ENCODE assay signal across 8 mouse cellular contexts in genomic region chr3:31603237-31603636, GRCm38 (mm10).
A peak's percentile ranks its signal among the peaks of the same experiment; 100 is the strongest.
DNase-seq lines count a peak whose midpoint lies in the region; ATAC-seq and TF ChIP-seq lines count a peak whose summit lies in the region.

No protein-coding gene starts in this region.

- no peaks in the 10 kb centered on the region for H3K9me3 ChIP-seq in ES-E14 (ENCODE audit: control insufficient read depth, insufficient read depth, low read depth, low read length)

- no peak overlapping the region for H3K4me3 ChIP-seq in ES-E14 (ENCODE audit: insufficient read depth in 1 of 2, low read depth in 1 of 2, low read length in 2 of 2, poor library complexity in 1 of 2, severe bottlenecking in 1 of 2)

- H3K36me3 ChIP-seq in ES-E14 (ENCODE audit: control insufficient read depth, insufficient read depth, low read length, poor library complexity, severe bottlenecking): no peaks in the 10 kb centered on the region

- peak; percentile 48 for DNase-seq in ES-E14 (ENCODE audit: low read depth, low spot score)
- peak; percentile 55 to 87 for DNase-seq in adrenal gland, adult (ENCODE audit: inconsistent age in 2 of 2, low spot score in 1 of 2)
- DNase-seq in embryo, embryonic 10 days (ENCODE audit: low spot score): peak; percentile 88
- DNase-seq in gastrocnemius, postnatal 4 days (ENCODE audit: low spot score in 2 of 2): peak; percentile 46 to 72
- DNase-seq in layer of hippocampus, adult 9-11 months: peak; percentile 25
- peak; percentile 77 for DNase-seq in lung, postnatal 36 days
- peak; percentile 94 for DNase-seq in right cerebral cortex, postnatal 4 days

- H3K27ac ChIP-seq in ES-E14 (ENCODE audit: insufficient read depth, low read depth, low read length, poor library complexity, severe bottlenecking): no peak overlapping the region

- no peaks in the 10 kb centered on the region for H3K4me1 ChIP-seq in ES-E14 (ENCODE audit: control insufficient read depth in 2 of 2, insufficient read depth in 2 of 2, low read length in 2 of 2, poor library complexity in 1 of 2)

- ATAC-seq in erythroid progenitor cell, adult 5-6 weeks (replicated peaks; ENCODE audit: low FRiP score, poor library complexity, severe bottlenecking): no peak

- no peak overlapping the region for H3K9ac ChIP-seq in ES-E14 (ENCODE audit: insufficient read depth, low read depth, low read length, poor library complexity, severe bottlenecking)

- in situ Hi-C loops in ES-E14 (cut with MboI; ENCODE audit: low sequenced_read_pairs in 2 of 2, unreplicated experiment in 2 of 2): loop anchor here in 1 of 2 experiments (5.0 kb wide), 1 partner anchor 456 kb away; the partner anchor contains the start of gene Cldn11

TF ChIP-seq in ES-E14, 5 proteins besides CTCF, POLR2A, EP300 and RAD21:
- TF ChIP-seq ZC3H11A (IDR thresholded peaks at IDR 0.05; ENCODE audit: borderline replicate concordance, low read depth, low read length): peak; percentile 93
- no peak for TF ChIP-seq MAFK (IDR thresholded peaks at IDR 0.05; ENCODE audit: insufficient read depth, low read depth, low read length)

Comparison
In these comparisons a context has a peak if more than half of its experiments do, and no peak if none do; other contexts are left out.
1. DNase-seq: peak in every context shown above with its lines; median percentile 94 in right cerebral cortex, postnatal 4 days; 88 in embryo, embryonic 10 days; 77 in lung, postnatal 36 days; 71 in adrenal gland, adult; 59 in gastrocnemius, postnatal 4 days; 48 in ES-E14; 25 in layer of hippocampus, adult 9-11 months.